Mouse (Mus musculus): Measurements from ENCODE around the gene Cep63. TPM values are rescaled to one million over a fixed set of nuclear protein-coding genes. Genes with fewer than 3 reads are reported as not detected.

Gene Cep63
- polyA plus RNA-seq, 1 experiment from 2014 or later = 52.1 TPM

- H3K9ac ChIP-seq (ENCODE audit: low read depth, low read length) = no peak overlapping the region
- DNase-seq (ENCODE audit: low spot score) (no peak), ATAC-seq (replicated peaks; ENCODE audit: low FRiP score, low read depth) (no peak)
- no peak overlapping the region for H3K4me3 ChIP-seq (replicated peaks; ENCODE audit: low read depth, low read length)
- no peaks in the 10 kb centered on the region for H3K4me1 ChIP-seq (replicated peaks; ENCODE audit: insufficient read depth, low read length)
- no peaks in the 10 kb centered on the region for H3K36me3 ChIP-seq (ENCODE audit: insufficient read depth, low read length)
- no peak overlapping the region for H3K4me2 ChIP-seq (ENCODE audit: low read length)
- no peaks in the 10 kb centered on the region for H3K27me3 ChIP-seq (ENCODE audit: insufficient read depth, low read length)
- no peaks in the 10 kb centered on the region for H3K9me3 ChIP-seq (replicated peaks; ENCODE audit: low read length)
- no peak overlapping the region for H3K27ac ChIP-seq
- TF ChIP-seq CTCF (IDR thresholded peaks at IDR 0.05; ENCODE audit: low read depth) = no peak; the same call in 1 of the 2 replicates
- WGBS = 92% methylated on average over 3 of the region's 3 CpGs
These were observed 67.9 kb downstream of the Cep63 start for GRCm38 (mm10) chr9:102558463-102558862.

- no peak overlapping the region for H3K27ac ChIP-seq
- no peak overlapping the region for H3K4me2 ChIP-seq (ENCODE audit: low read length)
- no peaks in the 10 kb centered on the region for H3K27me3 ChIP-seq (ENCODE audit: insufficient read depth, low read length)
- ATAC-seq (replicated peaks; ENCODE audit: low FRiP score, low read depth) = no peak
- no peaks in the 10 kb centered on the region for H3K36me3 ChIP-seq (ENCODE audit: insufficient read depth, low read length)
- H3K9ac ChIP-seq (ENCODE audit: low read depth, low read length) = no peak overlapping the region
- no peak for TF ChIP-seq CTCF (IDR thresholded peaks at IDR 0.05; ENCODE audit: low read depth)
- no peaks in the 10 kb centered on the region for H3K9me3 ChIP-seq (replicated peaks; ENCODE audit: low read length)
- H3K4me1 ChIP-seq (replicated peaks; ENCODE audit: insufficient read depth, low read length) = no peaks in the 10 kb centered on the region
- DNase-seq (ENCODE audit: low spot score) = no peak
- H3K4me3 ChIP-seq (replicated peaks; ENCODE audit: low read depth, low read length) = no peak overlapping the region
- WGBS = 65% methylated on average over 3 of the region's 3 CpGs
These were observed 72.6 kb downstream of the Cep63 start for GRCm38 (mm10) chr9:102553781-102554180.

- WGBS = 48% methylated on average over 10 of the region's 10 CpGs
- no peaks in the 10 kb centered on the region for H3K9me3 ChIP-seq (replicated peaks; ENCODE audit: low read length)
- H3K4me1 ChIP-seq (replicated peaks; ENCODE audit: insufficient read depth, low read length) = no peaks in the 10 kb centered on the region
- H3K9ac ChIP-seq (ENCODE audit: low read depth, low read length) = no peak overlapping the region
- peak; percentile 41 for DNase-seq (ENCODE audit: low spot score)
- no peaks in the 10 kb centered on the region for H3K36me3 ChIP-seq (ENCODE audit: insufficient read depth, low read length)
- no peak overlapping the region for H3K27ac ChIP-seq
- TF ChIP-seq CTCF (IDR thresholded peaks at IDR 0.05; ENCODE audit: low read depth) = no peak
- H3K27me3 ChIP-seq (ENCODE audit: insufficient read depth, low read length) = peaks cover 6% of the 10 kb centered on the region; the same call in 1 of the 2 replicates
- H3K4me3 ChIP-seq (replicated peaks; ENCODE audit: low read depth, low read length) = no peak overlapping the region
- no peak for ATAC-seq (replicated peaks; ENCODE audit: low FRiP score, low read depth)
- no peak overlapping the region for H3K4me2 ChIP-seq (ENCODE audit: low read length)
These were observed 74.6 kb downstream of the Cep63 start for GRCm38 (mm10) chr9:102551771-102552170.

- WGBS = 63% methylated on average over 8 of the region's 8 CpGs
- Histone ChIP-seq H3K4me1 (replicated peaks; ENCODE audit: insufficient read depth, low read length) (no peaks in the 10 kb centered on the region; the same call in 1 of the 2 replicates), H3K9me3 (replicated peaks; ENCODE audit: low read length) (no peaks in the 10 kb centered on the region), H3K36me3 (ENCODE audit: insufficient read depth, low read length) (no peaks in the 10 kb centered on the region), H3K9ac (ENCODE audit: low read depth, low read length) (no peak overlapping the region), H3K4me2 (ENCODE audit: low read length) (no peak overlapping the region), H3K27ac (no peak overlapping the region), H3K27me3 (ENCODE audit: insufficient read depth, low read length) (peaks cover 11% of the 10 kb centered on the region), H3K4me3 (replicated peaks; ENCODE audit: low read depth, low read length) (no peak overlapping the region)
- no peak for DNase-seq (ENCODE audit: low spot score)
- ATAC-seq (replicated peaks; ENCODE audit: low FRiP score, low read depth) = no peak
- no peak for TF ChIP-seq CTCF (IDR thresholded peaks at IDR 0.05; ENCODE audit: low read depth)
These were observed 77.1 kb downstream of the Cep63 start for GRCm38 (mm10) chr9:102549211-102549610.

- Histone ChIP-seq H3K4me3 (replicated peaks; ENCODE audit: low read depth, low read length) (no peak overlapping the region), H3K9me3 (replicated peaks; ENCODE audit: low read length) (no peaks in the 10 kb centered on the region), H3K4me1 (replicated peaks; ENCODE audit: insufficient read depth, low read length) (no peaks in the 10 kb centered on the region; the same call in 1 of the 2 replicates), H3K36me3 (ENCODE audit: insufficient read depth, low read length) (no peaks in the 10 kb centered on the region), H3K27ac (no peak overlapping the region), H3K27me3 (ENCODE audit: insufficient read depth, low read length) (peaks cover 12% of the 10 kb centered on the region), H3K4me2 (ENCODE audit: low read length) (no peak overlapping the region), H3K9ac (ENCODE audit: low read depth, low read length) (no peak overlapping the region)
- no peak for DNase-seq (ENCODE audit: low spot score)
- TF ChIP-seq CTCF (IDR thresholded peaks at IDR 0.05; ENCODE audit: low read depth) = no peak
- ATAC-seq (replicated peaks; ENCODE audit: low FRiP score, low read depth) = no peak
- 66% methylated on average over 7 of the region's 7 CpGs for WGBS
These were observed 79.3 kb downstream of the Cep63 start for GRCm38 (mm10) chr9:102547028-102547354.

GRCm38 (mm10) chr9:102546256-102547027 lies 79.9 kb downstream of the Cep63 start:
- ATAC-seq (replicated peaks; ENCODE audit: low FRiP score, low read depth) (no peak), DNase-seq (ENCODE audit: low spot score) (no peak)
- Histone ChIP-seq H3K4me2 (ENCODE audit: low read length) (no peak overlapping the region), H3K4me1 (replicated peaks; ENCODE audit: insufficient read depth, low read length) (no peaks in the 10 kb centered on the region; the same call in 1 of the 2 replicates), H3K36me3 (ENCODE audit: insufficient read depth, low read length) (no peaks in the 10 kb centered on the region), H3K27ac (no peak overlapping the region), H3K27me3 (ENCODE audit: insufficient read depth, low read length) (peaks cover 12% of the 10 kb centered on the region), H3K9me3 (replicated peaks; ENCODE audit: low read length) (no peaks in the 10 kb centered on the region), H3K4me3 (replicated peaks; ENCODE audit: low read depth, low read length) (no peak overlapping the region), H3K9ac (ENCODE audit: low read depth, low read length) (no peak overlapping the region)
- no peak for TF ChIP-seq CTCF (IDR thresholded peaks at IDR 0.05; ENCODE audit: low read depth)
- WGBS = 53% methylated on average over 20 of the region's 20 CpGs
